Mouse (Mus musculus): ENCODE data around the gene Cnga3. TPM values are rescaled to one million over a fixed set of nuclear protein-coding genes. Genes with fewer than 3 reads are reported as not detected.

The Cnga3 gene
- polyA plus RNA-seq, 1 experiment from 2014 or later = 0.12 TPM

GRCm38 (mm10) chr1:37298904-37299303 lies 84.7 kb downstream of the Cnga3 start:
- no peak overlapping the region for H3K27ac ChIP-seq (ENCODE audit: low read length)
- H3K9ac ChIP-seq (ENCODE audit: low read depth, low read length) = no peak overlapping the region
- no peak overlapping the region for H3K4me2 ChIP-seq (ENCODE audit: low read depth, low read length)
- no peak overlapping the region for H3K4me3 ChIP-seq (ENCODE audit: low read length)
- H3K36me3 ChIP-seq (ENCODE audit: control insufficient read depth, insufficient read depth, low read length) = no peaks in the 10 kb centered on the region
- H3K9me3 ChIP-seq (ENCODE audit: control insufficient read depth, low read length) = no peaks in the 10 kb centered on the region
- peaks cover 6% of the 10 kb centered on the region; the same call in 1 of the 2 replicates for H3K4me1 ChIP-seq (ENCODE audit: control insufficient read depth, insufficient read depth, low read length)
- WGBS = 71% methylated on average over 2 of the region's 2 CpGs
- H3K27me3 ChIP-seq (replicated peaks; ENCODE audit: control insufficient read depth, insufficient read depth, low read length) = no peaks in the 10 kb centered on the region
- ATAC-seq = no peak

- Histone ChIP-seq H3K4me2 (ENCODE audit: low read depth, low read length) (peak within 1 kb of the TSS; percentile 87), H3K27me3 (replicated peaks; ENCODE audit: control insufficient read depth, insufficient read depth, low read length) (no peaks in the 10 kb centered on the region), H3K4me1 (ENCODE audit: control insufficient read depth, insufficient read depth, low read length) (peaks cover 6% of the 10 kb centered on the region; the same call in 1 of the 2 replicates), H3K36me3 (ENCODE audit: control insufficient read depth, insufficient read depth, low read length) (no peaks in the 10 kb centered on the region), H3K27ac (ENCODE audit: low read length) (peak within 1 kb of the TSS; percentile 45; the same call in 1 of the 2 replicates), H3K4me3 (ENCODE audit: low read length) (peak within 1 kb of the TSS; percentile 94), H3K9ac (ENCODE audit: low read depth, low read length) (peak within 1 kb of the TSS; percentile 92), H3K9me3 (ENCODE audit: control insufficient read depth, low read length) (no peaks in the 10 kb centered on the region)
- peak; percentile 93 for ATAC-seq
- under 1% methylated on average over 77 of the region's 77 CpGs for WGBS
Measured at GRCm38 (mm10) chr1:37299540-37300491, 85.6 kb downstream of the Cnga3 start, which contains the start of gene Inpp4a. Gene Inpp4a, plus strand, starts transcription at chr1:37299865.

GRCm38 (mm10) chr1:37300650-37301049 lies 86.4 kb downstream of the Cnga3 start:
- peak overlapping the region; percentile 92 for H3K9ac ChIP-seq (ENCODE audit: low read depth, low read length)
- H3K4me1 ChIP-seq (ENCODE audit: control insufficient read depth, insufficient read depth, low read length) = peaks cover 6% of the 10 kb centered on the region; the same call in 1 of the 2 replicates
- WGBS = 51% methylated on average over 5 of the region's 5 CpGs
- no peaks in the 10 kb centered on the region for H3K9me3 ChIP-seq (ENCODE audit: control insufficient read depth, low read length)
- H3K27ac ChIP-seq (ENCODE audit: low read length) = no peak overlapping the region; the same call in 1 of the 2 replicates
- no peaks in the 10 kb centered on the region for H3K27me3 ChIP-seq (replicated peaks; ENCODE audit: control insufficient read depth, insufficient read depth, low read length)
- peak overlapping the region; percentile 94 for H3K4me3 ChIP-seq (ENCODE audit: low read length)
- H3K4me2 ChIP-seq (ENCODE audit: low read depth, low read length) = peak overlapping the region; percentile 87
- ATAC-seq = no peak
- H3K36me3 ChIP-seq (ENCODE audit: control insufficient read depth, insufficient read depth, low read length) = no peaks in the 10 kb centered on the region

GRCm38 (mm10) chr1:37302801-37303200 lies 88.6 kb downstream of the Cnga3 start:
- WGBS = 75% methylated on average over 3 of the region's 3 CpGs
- Histone ChIP-seq H3K4me3 (ENCODE audit: low read length) (no peak overlapping the region), H3K4me1 (ENCODE audit: control insufficient read depth, insufficient read depth, low read length) (peaks cover 6% of the 10 kb centered on the region; the same call in 1 of the 2 replicates), H3K36me3 (ENCODE audit: control insufficient read depth, insufficient read depth, low read length) (no peaks in the 10 kb centered on the region), H3K9ac (ENCODE audit: low read depth, low read length) (no peak overlapping the region), H3K4me2 (ENCODE audit: low read depth, low read length) (no peak overlapping the region), H3K9me3 (ENCODE audit: control insufficient read depth, low read length) (no peaks in the 10 kb centered on the region), H3K27me3 (replicated peaks; ENCODE audit: control insufficient read depth, insufficient read depth, low read length) (no peaks in the 10 kb centered on the region), H3K27ac (ENCODE audit: low read length) (no peak overlapping the region)
- no peak for ATAC-seq

- Histone ChIP-seq H3K27me3 (replicated peaks; ENCODE audit: control insufficient read depth, insufficient read depth, low read length) (no peaks in the 10 kb centered on the region), H3K36me3 (ENCODE audit: control insufficient read depth, insufficient read depth, low read length) (no peaks in the 10 kb centered on the region), H3K9me3 (ENCODE audit: control insufficient read depth, low read length) (no peaks in the 10 kb centered on the region), H3K4me3 (ENCODE audit: low read length) (no peak overlapping the region), H3K4me1 (ENCODE audit: control insufficient read depth, insufficient read depth, low read length) (peaks cover 2% of the 10 kb centered on the region; the same call in 1 of the 2 replicates), H3K9ac (ENCODE audit: low read depth, low read length) (no peak overlapping the region), H3K4me2 (ENCODE audit: low read depth, low read length) (no peak overlapping the region), H3K27ac (ENCODE audit: low read length) (no peak overlapping the region)
- 58% methylated on average over 9 of the region's 9 CpGs for WGBS
- ATAC-seq = no peak
Measured at GRCm38 (mm10) chr1:37305691-37306287, 91.6 kb downstream of the Cnga3 start.

- Histone ChIP-seq H3K9me3 (ENCODE audit: control insufficient read depth, low read length) (no peaks in the 10 kb centered on the region), H3K27me3 (replicated peaks; ENCODE audit: control insufficient read depth, insufficient read depth, low read length) (no peaks in the 10 kb centered on the region), H3K4me2 (ENCODE audit: low read depth, low read length) (no peak overlapping the region), H3K36me3 (ENCODE audit: control insufficient read depth, insufficient read depth, low read length) (no peaks in the 10 kb centered on the region), H3K27ac (ENCODE audit: low read length) (no peak overlapping the region), H3K4me1 (ENCODE audit: control insufficient read depth, insufficient read depth, low read length) (no peaks in the 10 kb centered on the region), H3K4me3 (ENCODE audit: low read length) (no peak overlapping the region), H3K9ac (ENCODE audit: low read depth, low read length) (no peak overlapping the region)
- ATAC-seq = no peak
- WGBS = 89% methylated on average over 2 of the region's 2 CpGs
Measured at GRCm38 (mm10) chr1:37307586-37307985, 93.4 kb downstream of the Cnga3 start.

GRCm38 (mm10) chr1:37308021-37308742 lies 93.9 kb downstream of the Cnga3 start:
- H3K36me3 ChIP-seq (ENCODE audit: control insufficient read depth, insufficient read depth, low read length) = no peaks in the 10 kb centered on the region
- WGBS = 85% methylated on average over 8 of the region's 8 CpGs
- no peaks in the 10 kb centered on the region for H3K4me1 ChIP-seq (ENCODE audit: control insufficient read depth, insufficient read depth, low read length)

GRCm38 (mm10) chr1:37308743-37309100 lies 94.5 kb downstream of the Cnga3 start:
- no peak overlapping the region for H3K4me2 ChIP-seq (ENCODE audit: low read depth, low read length)
- no peaks in the 10 kb centered on the region for H3K27me3 ChIP-seq (replicated peaks; ENCODE audit: control insufficient read depth, insufficient read depth, low read length)
- no peak overlapping the region for H3K27ac ChIP-seq (ENCODE audit: low read length)
- no peak overlapping the region for H3K9ac ChIP-seq (ENCODE audit: low read depth, low read length)
- no peaks in the 10 kb centered on the region for H3K36me3 ChIP-seq (ENCODE audit: control insufficient read depth, insufficient read depth, low read length)
- H3K4me3 ChIP-seq (ENCODE audit: low read length) = no peak overlapping the region
- ATAC-seq = no peak
- no peaks in the 10 kb centered on the region for H3K9me3 ChIP-seq (ENCODE audit: control insufficient read depth, low read length)
- WGBS = 66% methylated on average over 3 of the region's 3 CpGs
- no peaks in the 10 kb centered on the region for H3K4me1 ChIP-seq (ENCODE audit: control insufficient read depth, insufficient read depth, low read length)

More at GRCm38 (mm10) chr1:37308021-37308742, 93.9 kb downstream of the Cnga3 start:
- Histone ChIP-seq H3K9me3 (ENCODE audit: control insufficient read depth, low read length) (no peaks in the 10 kb centered on the region), H3K9ac (ENCODE audit: low read depth, low read length) (no peak overlapping the region), H3K27ac (ENCODE audit: low read length) (no peak overlapping the region), H3K27me3 (replicated peaks; ENCODE audit: control insufficient read depth, insufficient read depth, low read length) (no peaks in the 10 kb centered on the region), H3K4me2 (ENCODE audit: low read depth, low read length) (no peak overlapping the region), H3K4me3 (ENCODE audit: low read length) (no peak overlapping the region)
- ATAC-seq = no peak
